Mouse (Mus musculus) spleen, adult 2 months (tissue): ENCODE results near the gene Dip2a. TPM values are rescaled to one million over a fixed set of nuclear protein-coding genes. Genes with fewer than 3 reads are reported as not detected.

Source experiments
- DNase-seq, 2 experiments: peaks; one replicate each; pipeline versions ENCODE4 v3.0.0 to v3.0.0-alpha.2; 2012 to 2021; ENCODE audit warnings: low spot score in 2 of 2, low read depth in 1 of 2
- H3K27ac ChIP-seq: fragments of 200-500 bp; 2 replicates; pipeline ENCODE4 v1.5.1; 2012; ENCODE audit warnings: low read length, inconsistent platforms; ENCODE audit not compliant: insufficient read depth
- H3K27me3 ChIP-seq: fragments of 200-500 bp; 2 replicates; pipeline ENCODE4 v1.6.1; 2012; ENCODE audit warnings: mild to moderate bottlenecking, moderate library complexity, low read length, inconsistent platforms; ENCODE audit not compliant: control insufficient read depth, insufficient read depth
- H3K36me3 ChIP-seq: fragments of 200-500 bp; 2 replicates; pipeline ENCODE4 v1.6.1; 2012; ENCODE audit warnings: mild to moderate bottlenecking, low read length, inconsistent platforms; ENCODE audit not compliant: control insufficient read depth, insufficient read depth
- H3K4me1 ChIP-seq: fragments of 200-500 bp; 2 replicates; pipeline ENCODE4 v1.6.1; 2011; ENCODE audit warnings: inconsistent platforms; ENCODE audit not compliant: control insufficient read depth, insufficient read depth, insufficient read length
- H3K4me3 ChIP-seq: fragments of 200-500 bp; 2 replicates; pipeline ENCODE4 v1.5.1; 2011; ENCODE audit warnings: mild to moderate bottlenecking, inconsistent platforms; ENCODE audit not compliant: insufficient read depth, insufficient read length; ENCODE audit errors: extremely low read depth
- CTCF ChIP-seq: fragments of 200-500 bp; IDR thresholded peaks from 2 replicates; pipeline ENCODE4 v1.5.1; 2011; ENCODE audit warnings: mild to moderate bottlenecking, inconsistent platforms; ENCODE audit not compliant: insufficient read depth, insufficient read length, insufficient replicate concordance; ENCODE audit errors: extremely low read depth
- POLR2A ChIP-seq: fragments of 200-500 bp; IDR thresholded peaks from 2 replicates; pipeline ENCODE4 v1.6.1; 2011; ENCODE audit warnings: low read depth, low read length, inconsistent platforms
- WGBS: fragments of 180-500 bp; shearing (Covaris S2); methylation state at CpG from one replicate; pipeline ENCODE4 v1.1.7; 2018; 5-methylcytosine and 5-hydroxymethylcytosine counted together
- polyA plus RNA-seq: library from polyadenylated mRNA; depleted of rRNA; stranded (reverse); fragments of >200 nt; gene quantifications from 2 replicates; pipeline ENCODE4 v1.2.3, GENCODE M21; 2012

Dip2a gene
- polyA plus RNA-seq, 1 experiment: 7.1 TPM

GRCm38 (mm10) chr10:76363233-76363632, 18.1 kb upstream of the Dip2a start:
- 81% methylated on average over 3 of the region's 3 CpGs for WGBS
- Histone ChIP-seq H3K4me3 (no peak overlapping the region), H3K4me1 (no peaks in the 10 kb centered on the region), H3K36me3 (peaks cover 13% of the 10 kb centered on the region), H3K27me3 (no peaks in the 10 kb centered on the region), H3K27ac (no peak overlapping the region)
- no peak for TF ChIP-seq CTCF
- TF ChIP-seq POLR2A: no peak
- no peak for DNase-seq

- H3K27ac ChIP-seq: no peak overlapping the region
- H3K4me3 ChIP-seq: no peak overlapping the region
- TF ChIP-seq POLR2A (no peak), CTCF (no peak)
- peaks cover 3% of the 10 kb centered on the region; the same call in 1 of the 2 replicates for H3K36me3 ChIP-seq
- H3K4me1 ChIP-seq: peaks cover 5% of the 10 kb centered on the region; the same call in 1 of the 2 replicates
- 76% methylated on average over 5 of the region's 5 CpGs for WGBS
- DNase-seq: no peak
- H3K27me3 ChIP-seq: no peaks in the 10 kb centered on the region
Observed at GRCm38 (mm10) chr10:76358468-76358867, 13.4 kb upstream of the Dip2a start.

GRCm38 (mm10) chr10:76357286-76357875, 12.3 kb upstream of the Dip2a start:
- Histone ChIP-seq H3K27me3 (no peaks in the 10 kb centered on the region), H3K27ac (no peak overlapping the region), H3K36me3 (peaks cover 5% of the 10 kb centered on the region; the same call in 1 of the 2 replicates), H3K4me3 (no peak overlapping the region), H3K4me1 (peaks cover 5% of the 10 kb centered on the region; the same call in 1 of the 2 replicates)
- WGBS: 93% methylated on average over 8 of the region's 8 CpGs
- no peak for TF ChIP-seq CTCF
- no peak for DNase-seq

GRCm38 (mm10) chr10:76354974-76355373, 9.9 kb upstream of the Dip2a start:
- 19% methylated on average over 12 of the region's 12 CpGs for whole genome bisulfite sequencing
- peaks cover 12% of the 10 kb centered on the region; the same call in 1 of the 2 replicates for H3K36me3 ChIP-seq

GRCm38 (mm10) chr10:76353986-76354385, 8.9 kb upstream of the Dip2a start:
- Histone ChIP-seq H3K27me3 (no peaks in the 10 kb centered on the region), H3K27ac (no peak overlapping the region), H3K36me3 (peaks cover 12% of the 10 kb centered on the region; the same call in 1 of the 2 replicates), H3K4me3 (no peak overlapping the region), H3K4me1 (peaks cover 5% of the 10 kb centered on the region; the same call in 1 of the 2 replicates)
- WGBS: 96% methylated on average over 12 of the region's 12 CpGs
- DNase-seq: no peak
- TF ChIP-seq CTCF (no peak), POLR2A (no peak)

More at GRCm38 (mm10) chr10:76354974-76355373, 9.9 kb upstream of the Dip2a start:
- DNase-seq: peak; percentile 9 to 50
- peaks cover 5% of the 10 kb centered on the region; the same call in 1 of the 2 replicates for H3K4me1 ChIP-seq
- H3K27me3 ChIP-seq: no peaks in the 10 kb centered on the region
- H3K27ac ChIP-seq: peak overlapping the region; percentile 34; the same call in 1 of the 2 replicates
- H3K4me3 ChIP-seq: peak overlapping the region; percentile 2; the same call in 1 of the 2 replicates
- TF ChIP-seq POLR2A (no peak), CTCF (no peak)

- H3K27me3 ChIP-seq: no peaks in the 10 kb centered on the region
- WGBS: 45% methylated on average over 7 of the region's 7 CpGs
- DNase-seq: no peak
- no peak for TF ChIP-seq POLR2A
- no peak for TF ChIP-seq CTCF
- no peak overlapping the region for H3K4me3 ChIP-seq
- H3K36me3 ChIP-seq: peaks cover 12% of the 10 kb centered on the region; the same call in 1 of the 2 replicates
- peaks cover 5% of the 10 kb centered on the region; the same call in 1 of the 2 replicates for H3K4me1 ChIP-seq
- H3K27ac ChIP-seq: no peak overlapping the region
Observed at GRCm38 (mm10) chr10:76351953-76352352, 6.9 kb upstream of the Dip2a start.

- no peak overlapping the region for H3K4me3 ChIP-seq
Observed at GRCm38 (mm10) chr10:76346589-76346988, 1.5 kb upstream of the Dip2a start.

More at GRCm38 (mm10) chr10:76346589-76346988, 1.5 kb upstream of the Dip2a start:
- peak; percentile 14; the same call in 1 of the 2 replicates for TF ChIP-seq CTCF
- TF ChIP-seq POLR2A: no peak
- WGBS: 13% methylated on average over 4 of the region's 4 CpGs
- H3K4me1 ChIP-seq: no peaks in the 10 kb centered on the region; the same call in 1 of the 2 replicates
- peak overlapping the region; percentile 66; the same call in 1 of the 2 replicates for H3K27ac ChIP-seq
- DNase-seq: peak; percentile 53 to 72
- peaks cover 4% of the 10 kb centered on the region; the same call in 1 of the 2 replicates for H3K36me3 ChIP-seq
- peaks cover 6% of the 10 kb centered on the region; the same call in 1 of the 2 replicates for H3K27me3 ChIP-seq
